Mouse (Mus musculus) small intestine, adult 2 months (tissue): ENCODE measurements around the gene Commd6.

Experiments
- CTCF ChIP-seq: fragments of 200-500 bp; IDR thresholded peaks from 2 replicates; pipeline ENCODE4 v1.5.1; 2012; ENCODE audit warnings: low read depth, mild to moderate bottlenecking, control low read depth, inconsistent platforms, low read length, moderate library complexity, mixed read lengths; ENCODE audit not compliant: insufficient replicate concordance, insufficient read length; ENCODE audit errors: extremely low read depth
- POLR2A ChIP-seq: fragments of 200-500 bp; IDR thresholded peaks from 2 replicates; pipeline ENCODE4 v1.6.1; 2012; ENCODE audit warnings: low read depth, mild to moderate bottlenecking, control low read depth, inconsistent platforms, low read length, moderate library complexity

DNA sequence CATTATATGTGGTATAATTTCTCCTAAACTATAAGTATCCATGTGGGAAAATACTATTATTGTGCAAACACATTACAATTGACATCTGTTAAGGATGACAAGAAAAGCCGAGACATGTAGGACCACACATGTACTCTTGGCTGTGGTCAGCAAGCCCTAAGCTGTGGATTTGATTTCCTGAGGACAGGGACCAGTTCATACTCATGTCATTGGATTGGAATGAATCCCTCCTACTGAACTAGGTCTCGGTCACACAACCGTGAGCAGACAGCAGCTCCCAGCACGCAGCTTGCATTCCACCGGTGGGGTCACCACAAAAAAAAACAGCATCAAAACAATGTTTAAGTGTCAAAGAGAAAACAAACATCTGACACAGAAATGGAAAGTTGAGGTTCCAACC is 46.5 kb downstream of the Commd6 start:
- no peak for TF ChIP-seq CTCF
- no peak for TF ChIP-seq POLR2A
